Mouse (Mus musculus) thymus, postnatal 10 days (tissue): ENCODE measurements around the gene Insm1.

ENCODE experiments used
- DNase-seq, 2 experiments: peaks; one replicate each; pipeline ENCODE4 v3.0.0; 2021; ENCODE audit warnings: low spot score in 2 of 2

The Insm1 gene

DNA sequence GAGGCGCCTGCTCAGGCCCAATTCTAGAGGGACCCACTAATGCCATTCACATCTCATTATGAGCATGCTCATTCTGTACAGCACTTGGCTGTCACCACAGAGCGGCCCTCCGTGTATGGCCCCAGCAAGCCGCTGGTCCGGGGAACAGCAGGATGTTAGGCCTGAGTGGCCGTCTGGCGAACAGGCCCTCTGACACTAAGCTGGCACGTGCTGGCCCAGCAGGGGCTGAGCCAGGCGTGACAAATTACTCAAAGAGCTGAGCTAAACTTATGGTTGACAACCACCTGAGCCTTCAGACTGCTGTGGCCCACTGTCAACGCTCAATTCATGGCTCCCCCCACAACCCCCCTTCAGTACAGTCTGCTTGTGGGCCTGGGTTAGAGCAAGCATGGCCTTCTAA lies 40.5 kb downstream of the Insm1 start:
- DNase-seq, result no peak

DNA sequence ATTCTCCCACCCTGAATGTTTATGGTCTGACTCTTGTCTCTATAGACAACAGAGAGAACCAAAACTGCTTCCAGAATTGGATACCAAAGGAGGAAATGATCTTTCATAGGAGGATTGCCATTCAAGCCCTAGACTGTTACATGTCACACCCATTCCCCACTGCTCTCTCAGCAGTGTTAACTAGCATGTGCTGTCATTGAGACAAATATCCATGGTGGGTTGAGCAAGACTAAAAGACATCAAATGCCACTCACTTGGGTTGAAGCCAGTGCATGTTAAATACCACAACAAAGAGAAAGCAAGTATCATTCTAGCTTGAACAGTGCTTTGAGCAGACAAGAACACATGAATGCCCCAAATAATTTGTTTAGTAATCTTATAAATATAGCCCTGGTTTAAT lies 41.2 kb downstream of the Insm1 start:
- DNase-seq, result no peak

DNA sequence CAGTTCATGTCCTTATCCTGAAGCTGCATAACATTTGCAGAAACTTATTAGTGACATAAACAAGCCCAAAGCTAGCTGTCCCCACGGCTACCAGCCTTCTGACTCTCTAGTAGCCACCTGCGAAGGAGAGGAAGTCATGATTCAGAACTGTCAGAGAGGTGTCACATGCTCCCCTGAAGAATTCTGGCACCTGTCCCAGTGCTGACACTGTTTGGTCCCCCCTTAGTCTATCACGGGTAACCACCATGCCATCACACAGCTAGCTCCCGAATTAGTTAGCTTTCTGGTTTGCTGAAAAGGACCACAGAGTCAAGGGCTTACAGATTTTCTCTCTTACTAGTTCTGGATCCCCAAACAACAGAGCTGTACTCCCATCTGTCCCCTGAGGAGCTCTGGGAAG lies 43.3 kb downstream of the Insm1 start:
- no peak for DNase-seq

DNA sequence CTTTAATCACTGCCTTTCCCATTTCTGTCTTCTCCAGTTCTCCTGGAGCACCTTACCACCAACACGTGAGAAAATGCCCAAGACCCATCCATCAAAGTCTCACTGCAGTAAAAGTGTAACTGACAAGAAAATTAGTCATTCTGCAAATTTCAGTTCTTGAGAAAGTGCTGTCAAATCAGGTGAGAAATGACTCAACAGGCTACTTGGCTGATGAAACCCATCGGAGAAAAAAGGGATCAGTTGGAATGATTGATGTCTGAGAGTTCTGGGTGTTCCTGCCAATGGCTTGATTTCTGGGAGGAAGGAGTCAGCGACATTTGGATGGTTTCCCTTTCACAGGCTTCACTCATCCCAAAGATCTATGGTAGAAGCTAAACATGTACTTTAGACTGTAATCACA lies 44.8 kb downstream of the Insm1 start:
- no peak for DNase-seq
